Mouse (Mus musculus) induced T-regulatory cell, adult 2 months (primary cell): ENCODE measurements around the gene Dmgdh.

Experiments
- DNase-seq: peaks from one replicate; pipeline ENCODE4 v3.0.0-alpha.2; 2012; ENCODE audit warnings: low read depth

Gene Dmgdh

GRCm38 (mm10) chr13:93772861-93773260, 98.6 kb downstream of the Dmgdh start:
- DNase-seq: no peak

GRCm38 (mm10) chr13:93773704-93774315, 99.6 kb downstream of the Dmgdh start:
- DNase-seq: no peak

GRCm38 (mm10) chr13:93782823-93783222, 108.6 kb downstream of the Dmgdh start:
- DNase-seq: no peak

- DNase-seq: peak; percentile 55
Measured at GRCm38 (mm10) chr13:93785329-93785728, 111.1 kb downstream of the Dmgdh start.

- DNase-seq: no peak
Measured at GRCm38 (mm10) chr13:93786051-93786450, 111.8 kb downstream of the Dmgdh start.

- no peak for DNase-seq
Measured at GRCm38 (mm10) chr13:93787647-93788046, 113.4 kb downstream of the Dmgdh start.

- peak; percentile 48 for DNase-seq
Measured at GRCm38 (mm10) chr13:93792945-93793642, 118.9 kb downstream of the Dmgdh start.

GRCm38 (mm10) chr13:93793643-93794182, 119.5 kb downstream of the Dmgdh start:
- DNase-seq: no peak

GRCm38 (mm10) chr13:93797011-93797600, 122.9 kb downstream of the Dmgdh start:
- DNase-seq: no peak
